Mouse (Mus musculus) hindbrain, embryonic 12.5 days (tissue): ENCODE results near the gene Fbxl4. TPM values are rescaled to one million over a fixed set of nuclear protein-coding genes. Genes with fewer than 3 reads are reported as not detected.
"Not testable (repeated sequence)": the region's sequence is repeated elsewhere in the genome, so short reads cannot be mapped to it uniquely, and the experiment has no call there.

ENCODE experiments used
- ATAC-seq: fragments of 200-750 bp; cut with Nextera tagmentation; 2 replicates; pipeline ENCODE4 v1.8.0; 2017; ENCODE audit warnings: moderate TSS enrichment; ENCODE audit not compliant: low FRiP score
- H3K27ac ChIP-seq: fragments of 300-500 bp; sonication (generic); 2 replicates; pipeline ENCODE4 v1.5.1; 2016; ENCODE audit warnings: mild to moderate bottlenecking
- H3K27me3 ChIP-seq: fragments of 300-500 bp; sonication (generic); 2 replicates; pipeline ENCODE4 v1.6.1; 2016; ENCODE audit warnings: mild to moderate bottlenecking
- H3K36me3 ChIP-seq: fragments of 300-500 bp; sonication (generic); 2 replicates; pipeline ENCODE4 v1.6.1; 2016; ENCODE audit warnings: mild to moderate bottlenecking
- H3K4me1 ChIP-seq: fragments of 300-500 bp; sonication (generic); 2 replicates; pipeline ENCODE4 v1.6.1; 2016
- H3K4me2 ChIP-seq: fragments of 300-500 bp; sonication (generic); replicated peaks from 2 replicates; pipeline ENCODE4 v1.6.1; 2016; ENCODE audit warnings: mild to moderate bottlenecking
- H3K4me3 ChIP-seq: fragments of 300-500 bp; sonication (generic); 2 replicates; pipeline ENCODE4 v1.5.1; 2016; ENCODE audit warnings: mild to moderate bottlenecking
- H3K9ac ChIP-seq: fragments of 300-500 bp; sonication (generic); 2 replicates; pipeline ENCODE4 v1.6.1; 2016; ENCODE audit warnings: mild to moderate bottlenecking, moderate library complexity
- H3K9me3 ChIP-seq: fragments of 300-500 bp; sonication (generic); replicated peaks from 2 replicates; pipeline ENCODE4 v1.6.1; 2016; ENCODE audit warnings: mild to moderate bottlenecking
- WGBS: fragments of 180-500 bp; shearing (Covaris S2); methylation state at CpG from one replicate; pipeline ENCODE4 v1.1.7; 2016; 5-methylcytosine and 5-hydroxymethylcytosine counted together
- polyA plus RNA-seq: library from polyadenylated mRNA; unstranded; fragments of >200 nt; fragmentation: Nextera tagmentation; extraction: Ambion mirVana; gene quantifications from 2 replicates; pipeline ENCODE4 v1.2.1, GENCODE M21; 2016

Gene Fbxl4
- polyA plus RNA-seq = 10.1 and 10.3 TPM in 2 replicates

- H3K9ac ChIP-seq = peak within 1 kb of the TSS; percentile 93
- H3K4me1 ChIP-seq = peaks cover 10% of the 10 kb centered on the region
- H3K4me3 ChIP-seq = peak within 1 kb of the TSS; percentile 79
- H3K36me3 ChIP-seq = no peaks in the 10 kb centered on the region
- ATAC-seq = peak; percentile 97
- H3K27ac ChIP-seq = peak within 1 kb of the TSS; percentile 93
- H3K27me3 ChIP-seq = no peaks in the 10 kb centered on the region
- H3K9me3 ChIP-seq = no peaks in the 10 kb centered on the region
- WGBS = under 1% methylated on average over 59 of the region's 62 CpGs
- H3K4me2 ChIP-seq = peak within 1 kb of the TSS; percentile 70
Measured at GRCm38 (mm10) chr4:22357266-22357930, at the start of gene Fbxl4. TSS of gene Fbxl4 (plus strand) at chr4:22357543.

DNA sequence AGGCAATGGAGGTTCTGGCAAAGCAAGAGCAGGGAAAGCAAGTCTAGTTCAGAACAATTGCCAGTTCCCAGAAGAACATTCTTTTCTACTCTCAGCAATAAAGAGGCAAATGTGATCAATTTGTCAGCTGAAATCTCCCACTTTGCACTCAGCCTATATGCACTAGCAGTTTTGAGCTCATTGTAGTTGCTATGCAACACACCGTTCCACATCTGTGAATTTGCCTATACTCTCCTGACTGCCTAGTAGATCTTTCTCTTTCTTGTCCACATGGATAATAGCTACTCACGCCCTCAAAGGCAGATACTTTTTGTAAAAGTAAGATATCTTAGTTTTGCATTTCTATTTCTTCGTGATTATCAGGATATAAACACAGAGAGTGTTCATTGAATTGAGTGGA lies 42.8 kb upstream of the Fbxl4 start:
- no peaks in the 10 kb centered on the region for H3K36me3 ChIP-seq
- no peak overlapping the region for H3K4me3 ChIP-seq
- H3K9ac ChIP-seq = no peak overlapping the region
- H3K4me2 ChIP-seq = no peak overlapping the region
- H3K27me3 ChIP-seq = no peaks in the 10 kb centered on the region
- no peaks in the 10 kb centered on the region for H3K4me1 ChIP-seq
- ATAC-seq = no peak
- 87% methylated on average over 3 of the region's 3 CpGs for WGBS
- no peaks in the 10 kb centered on the region for H3K9me3 ChIP-seq
- no peak overlapping the region for H3K27ac ChIP-seq

DNA sequence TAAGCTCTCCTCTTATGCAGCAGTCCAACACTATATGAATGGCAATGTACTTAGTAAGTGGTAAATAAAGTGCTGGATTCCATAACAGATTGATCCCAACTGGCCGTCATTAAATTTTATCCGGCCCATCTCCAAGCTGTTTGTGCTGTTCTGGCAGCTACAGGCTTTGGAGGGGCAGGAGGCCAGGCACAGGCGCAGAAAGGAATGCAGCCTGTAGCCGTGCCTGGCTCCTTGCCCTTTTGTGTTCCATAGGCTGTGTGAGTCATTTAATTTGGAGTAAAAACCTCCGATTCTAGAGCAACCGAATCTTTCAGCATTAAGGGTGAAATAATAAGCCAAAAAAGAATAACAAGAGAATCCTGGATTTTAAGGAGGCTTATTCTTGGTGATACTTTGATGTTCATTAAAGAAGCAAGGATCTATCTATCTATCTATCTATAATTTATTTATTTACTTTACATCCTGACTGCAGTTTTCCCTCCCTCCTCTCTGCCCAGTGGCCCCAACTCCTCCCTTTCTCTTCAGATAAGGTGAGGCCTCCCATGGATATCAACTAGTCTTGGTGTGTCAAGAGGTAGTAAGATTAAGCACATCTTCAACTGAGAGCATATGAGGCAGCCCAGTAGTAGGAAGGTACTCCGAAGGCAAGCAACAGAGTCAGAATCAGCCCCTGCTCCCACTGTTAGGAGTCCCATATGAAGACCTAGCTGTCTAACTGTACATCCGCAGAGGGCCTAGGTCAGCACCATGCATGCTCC lies 14.3 kb upstream of the Fbxl4 start:
- no peak for ATAC-seq
- no peak overlapping the region for H3K4me3 ChIP-seq
- no peaks in the 10 kb centered on the region for H3K9me3 ChIP-seq
- H3K4me2 ChIP-seq = no peak overlapping the region
- no peak overlapping the region for H3K9ac ChIP-seq
- WGBS = 84% methylated on average over 8 of the region's 8 CpGs
- no peak overlapping the region for H3K27ac ChIP-seq
- H3K27me3 ChIP-seq = no peaks in the 10 kb centered on the region
- H3K36me3 ChIP-seq = no peaks in the 10 kb centered on the region
- no peaks in the 10 kb centered on the region for H3K4me1 ChIP-seq

GRCm38 (mm10) chr4:22349086-22349485 lies 8.3 kb upstream of the Fbxl4 start:
- H3K9me3 ChIP-seq = not testable (repeated sequence)

GRCm38 (mm10) chr4:22357931-22358300 lies 573 bp downstream of the Fbxl4 start:
- Histone ChIP-seq H3K9me3 (no peaks in the 10 kb centered on the region), H3K27me3 (no peaks in the 10 kb centered on the region), H3K4me1 (peaks cover 10% of the 10 kb centered on the region), H3K36me3 (no peaks in the 10 kb centered on the region), H3K4me3 (peak overlapping the region; percentile 79), H3K9ac (peak overlapping the region; percentile 93), H3K27ac (peak overlapping the region; percentile 93), H3K4me2 (peak overlapping the region; percentile 70)
- peak; percentile 63 for ATAC-seq
- WGBS = 11% methylated on average over 10 of the region's 10 CpGs

More at GRCm38 (mm10) chr4:22349086-22349485, 8.3 kb upstream of the Fbxl4 start:
- H3K27me3 ChIP-seq, H3K4me1 ChIP-seq, H3K4me2 ChIP-seq, H3K27ac ChIP-seq, H3K9ac ChIP-seq, H3K4me3 ChIP-seq, H3K36me3 ChIP-seq, ATAC-seq: not testable (repeated sequence)
- 93% methylated on average over 4 of the region's 4 CpGs for WGBS

- Histone ChIP-seq H3K27me3 (no peaks in the 10 kb centered on the region), H3K4me3 (0 out of 2 replicates have a peak overlapping the region, but pooled peaks have one; percentile 79), H3K4me2 (peak overlapping the region; percentile 70), H3K9ac (no peak overlapping the region), H3K27ac (no peak overlapping the region), H3K4me1 (peaks cover 10% of the 10 kb centered on the region), H3K36me3 (no peaks in the 10 kb centered on the region), H3K9me3 (no peaks in the 10 kb centered on the region)
- ATAC-seq = no peak
- whole genome bisulfite sequencing = 84% methylated on average over 10 of the region's 10 CpGs
Measured at GRCm38 (mm10) chr4:22358487-22358886, 1.1 kb downstream of the Fbxl4 start.

- H3K9me3 ChIP-seq = no peaks in the 10 kb centered on the region
- no peak overlapping the region for H3K4me2 ChIP-seq
- ATAC-seq = no peak
- 55% methylated on average over 5 of the region's 5 CpGs for WGBS
- H3K36me3 ChIP-seq = no peaks in the 10 kb centered on the region
- H3K4me3 ChIP-seq = no peak overlapping the region
- H3K27ac ChIP-seq = no peak overlapping the region
- H3K4me1 ChIP-seq = no peaks in the 10 kb centered on the region
- no peaks in the 10 kb centered on the region for H3K27me3 ChIP-seq
- H3K9ac ChIP-seq = no peak overlapping the region
Measured at GRCm38 (mm10) chr4:22367368-22367767, 10.0 kb downstream of the Fbxl4 start.

GRCm38 (mm10) chr4:22378516-22378915 lies 21.2 kb downstream of the Fbxl4 start:
- peaks cover 4% of the 10 kb centered on the region; the same call in 1 of the 2 replicates for H3K4me1 ChIP-seq
- 45% methylated on average over 1 of the region's 1 CpGs for WGBS
- H3K27ac ChIP-seq = no peak overlapping the region
- H3K9me3 ChIP-seq = no peaks in the 10 kb centered on the region
- ATAC-seq = no peak
- H3K36me3 ChIP-seq = peaks cover 6% of the 10 kb centered on the region; the same call in 1 of the 2 replicates
- H3K4me2 ChIP-seq = no peak overlapping the region
- no peak overlapping the region for H3K9ac ChIP-seq
- H3K27me3 ChIP-seq = no peaks in the 10 kb centered on the region
- H3K4me3 ChIP-seq = no peak overlapping the region

DNA sequence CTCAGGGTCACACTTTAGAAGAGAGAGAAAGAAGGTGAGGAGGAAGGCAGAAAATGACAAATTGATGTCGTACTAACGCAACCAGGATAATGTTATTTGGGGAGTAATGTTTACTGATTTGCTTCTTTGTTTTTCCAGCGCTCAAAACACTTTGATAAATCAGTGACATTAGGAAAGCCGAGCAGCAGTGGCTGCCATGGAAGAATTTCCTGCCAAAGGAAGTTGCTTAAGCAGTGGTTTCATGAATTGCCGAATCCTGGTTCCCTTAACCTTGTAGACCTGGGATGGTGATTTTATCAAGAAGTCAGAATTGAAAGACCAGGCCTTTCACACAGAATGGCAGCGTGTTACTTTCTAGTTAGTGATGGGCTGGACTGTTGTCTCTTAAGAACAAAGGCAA lies 23.3 kb downstream of the Fbxl4 start:
- Histone ChIP-seq H3K27me3 (no peaks in the 10 kb centered on the region), H3K27ac (no peak overlapping the region), H3K9me3 (no peaks in the 10 kb centered on the region), H3K4me2 (no peak overlapping the region), H3K36me3 (peaks cover 6% of the 10 kb centered on the region; the same call in 1 of the 2 replicates), H3K4me1 (peaks cover 4% of the 10 kb centered on the region; the same call in 1 of the 2 replicates), H3K4me3 (no peak overlapping the region), H3K9ac (no peak overlapping the region)
- no peak for ATAC-seq
- WGBS = 79% methylated on average over 6 of the region's 6 CpGs

- Histone ChIP-seq H3K36me3 (no peaks in the 10 kb centered on the region), H3K9me3 (no peaks in the 10 kb centered on the region)
Measured at GRCm38 (mm10) chr4:22383528-22384265, 26.4 kb downstream of the Fbxl4 start.

GRCm38 (mm10) chr4:22390045-22390444 lies 32.7 kb downstream of the Fbxl4 start:
- 46% methylated on average over 7 of the region's 7 CpGs for WGBS
- Histone ChIP-seq H3K9me3 (no peaks in the 10 kb centered on the region), H3K36me3 (no peaks in the 10 kb centered on the region), H3K4me3 (no peak overlapping the region), H3K4me2 (no peak overlapping the region), H3K9ac (no peak overlapping the region), H3K27ac (no peak overlapping the region), H3K27me3 (no peaks in the 10 kb centered on the region), H3K4me1 (peaks cover 4% of the 10 kb centered on the region; the same call in 1 of the 2 replicates)
- 0 out of 2 replicates have a peak, but pooled peaks have one; percentile 58 for ATAC-seq

More at GRCm38 (mm10) chr4:22383528-22384265, 26.4 kb downstream of the Fbxl4 start:
- Histone ChIP-seq H3K9ac (no peak overlapping the region), H3K4me2 (no peak overlapping the region), H3K4me3 (no peak overlapping the region), H3K4me1 (peaks cover 4% of the 10 kb centered on the region; the same call in 1 of the 2 replicates), H3K27me3 (no peaks in the 10 kb centered on the region), H3K27ac (no peak overlapping the region)
- 91% methylated on average over 1 of the region's 1 CpGs for WGBS
- no peak for ATAC-seq
